Mouse (Mus musculus) cerebellum, adult 2 months (tissue): Measurements from ENCODE around the gene Rubcn. TPM values are rescaled to one million over a fixed set of nuclear protein-coding genes. Genes with fewer than 3 reads are reported as not detected.

Experiments used
- DNase-seq, 2 experiments: peaks; one replicate each; pipeline ENCODE4 v3.0.0; 2021
- H3K27ac ChIP-seq: fragments of 200-500 bp; 2 replicates; pipeline ENCODE4 v1.5.1; 2012; ENCODE audit warnings: low read length, control low read depth, inconsistent platforms; ENCODE audit not compliant: insufficient read depth
- H3K27me3 ChIP-seq: fragments of 200-500 bp; 2 replicates; pipeline ENCODE4 v1.6.1; 2012; ENCODE audit warnings: inconsistent platforms, mild to moderate bottlenecking, low read length, moderate library complexity; ENCODE audit not compliant: control insufficient read depth, insufficient read depth
- H3K4me1 ChIP-seq: fragments of 200-500 bp; 2 replicates; pipeline ENCODE4 v1.6.1; 2011; ENCODE audit warnings: low read length; ENCODE audit not compliant: control insufficient read depth, insufficient read depth
- H3K4me3 ChIP-seq: fragments of 200-500 bp; replicated peaks from 2 replicates; pipeline ENCODE3; 2011; ENCODE audit warnings: mild to moderate bottlenecking, low read depth, low read length, control low read depth; ENCODE audit not compliant: insufficient read depth
- CTCF ChIP-seq: fragments of 200-500 bp; IDR thresholded peaks from 2 replicates; pipeline ENCODE4 v1.5.1; 2011; ENCODE audit warnings: low read depth, mild to moderate bottlenecking, control low read depth, low read length, moderate library complexity, borderline replicate concordance; ENCODE audit not compliant: insufficient read depth
- POLR2A ChIP-seq: fragments of 200-500 bp; IDR thresholded peaks from 2 replicates; pipeline ENCODE4 v1.6.1; 2011; ENCODE audit warnings: low read length, control low read depth, borderline replicate concordance; ENCODE audit not compliant: insufficient read depth
- WGBS: fragments of 180-500 bp; shearing (Covaris S2); methylation state at CpG from one replicate; pipeline ENCODE4 v1.1.7; 2018; 5-methylcytosine and 5-hydroxymethylcytosine counted together
- polyA plus RNA-seq: library from polyadenylated mRNA; depleted of rRNA; stranded (reverse); fragments of >200 nt; gene quantifications from 2 replicates; pipeline ENCODE4 v1.2.3, GENCODE M21; 2012; rRNA removed

Rubcn gene
- polyA plus RNA-seq, 1 experiment: 71.9 TPM

- DNase-seq: peak in 1 of 2 experiments; percentile 18
- 47% methylated on average over 14 of the region's 14 CpGs for WGBS
- no peak for TF ChIP-seq CTCF
- no peak for TF ChIP-seq POLR2A
These were observed 80.7 kb downstream of the Rubcn start for GRCm38 (mm10) chr16:32796676-32797425.

GRCm38 (mm10) chr16:32795177-32795576, 82.4 kb downstream of the Rubcn start:
- Histone ChIP-seq H3K27ac (no peak overlapping the region), H3K4me3 (no peak overlapping the region), H3K27me3 (no peaks in the 10 kb centered on the region), H3K4me1 (no peaks in the 10 kb centered on the region)
- DNase-seq: no peak
- TF ChIP-seq CTCF: no peak
- no peak for TF ChIP-seq POLR2A
- 75% methylated on average over 1 of the region's 1 CpGs for WGBS

More at GRCm38 (mm10) chr16:32796676-32797425, 80.7 kb downstream of the Rubcn start:
- H3K27me3 ChIP-seq: no peaks in the 10 kb centered on the region
- H3K4me3 ChIP-seq: no peak overlapping the region
- H3K27ac ChIP-seq: no peak overlapping the region
- no peaks in the 10 kb centered on the region for H3K4me1 ChIP-seq

GRCm38 (mm10) chr16:32790056-32790455, 87.5 kb downstream of the Rubcn start:
- H3K27me3 ChIP-seq: no peaks in the 10 kb centered on the region
- TF ChIP-seq CTCF (no peak), POLR2A (no peak)
- WGBS: 91% methylated on average over 5 of the region's 5 CpGs

GRCm38 (mm10) chr16:32784840-32785239, 92.7 kb downstream of the Rubcn start:
- H3K27me3 ChIP-seq: no peaks in the 10 kb centered on the region
- H3K27ac ChIP-seq: no peak overlapping the region
- DNase-seq: no peak
- no peak for TF ChIP-seq CTCF
- TF ChIP-seq POLR2A: no peak
- H3K4me3 ChIP-seq: no peak overlapping the region
- WGBS: 59% methylated on average over 13 of the region's 13 CpGs
- H3K4me1 ChIP-seq: no peaks in the 10 kb centered on the region

More at GRCm38 (mm10) chr16:32790056-32790455, 87.5 kb downstream of the Rubcn start:
- H3K4me3 ChIP-seq: no peak overlapping the region
- no peak for DNase-seq
- no peak overlapping the region for H3K27ac ChIP-seq
- H3K4me1 ChIP-seq: no peaks in the 10 kb centered on the region

- WGBS: 20% methylated on average over 5 of the region's 5 CpGs
- no peak for TF ChIP-seq CTCF
- TF ChIP-seq POLR2A: no peak
These were observed 94.1 kb downstream of the Rubcn start for GRCm38 (mm10) chr16:32783324-32784062.

GRCm38 (mm10) chr16:32778956-32779355, 98.6 kb downstream of the Rubcn start:
- WGBS: 20% methylated on average over 8 of the region's 8 CpGs
- no peak overlapping the region for H3K27ac ChIP-seq
- no peak overlapping the region for H3K4me3 ChIP-seq
- no peak for TF ChIP-seq POLR2A
- TF ChIP-seq CTCF: no peak
- peak; percentile 31 to 39 for DNase-seq
- no peaks in the 10 kb centered on the region for H3K27me3 ChIP-seq
- no peaks in the 10 kb centered on the region for H3K4me1 ChIP-seq

More at GRCm38 (mm10) chr16:32783324-32784062, 94.1 kb downstream of the Rubcn start:
- H3K4me3 ChIP-seq: no peak overlapping the region
- H3K27ac ChIP-seq: no peak overlapping the region
- DNase-seq: no peak
- no peaks in the 10 kb centered on the region for H3K4me1 ChIP-seq
- no peaks in the 10 kb centered on the region for H3K27me3 ChIP-seq

- TF ChIP-seq CTCF (no peak), POLR2A (no peak)
- no peak for DNase-seq
- Histone ChIP-seq H3K4me3 (no peak overlapping the region), H3K27me3 (no peaks in the 10 kb centered on the region), H3K4me1 (no peaks in the 10 kb centered on the region), H3K27ac (no peak overlapping the region)
- 80% methylated on average over 10 of the region's 10 CpGs for WGBS
These were observed 100.9 kb downstream of the Rubcn start for GRCm38 (mm10) chr16:32776676-32777075.

Other genes with a start within 250 kb of the Rubcn start
- gene Tnk2, start 233.9 kb downstream of the Rubcn start, polyA plus RNA-seq: 238 and 239 TPM in 2 replicates
- 0.03 TPM in 1 of 2 replicates, not detected in the other for gene Muc4, start 141.9 kb downstream of the Rubcn start, polyA plus RNA-seq
- not detected in 2 replicates for gene Muc20, start 80.3 kb downstream of the Rubcn start, polyA plus RNA-seq
- gene Smbd1, start 67.3 kb downstream of the Rubcn start, polyA plus RNA-seq: not detected in 2 replicates
- 52.5 and 53.7 TPM in 2 replicates for gene Fyttd1, start 266 bp downstream of the Rubcn start, polyA plus RNA-seq
- gene Lrch3, start 36.3 kb upstream of the Rubcn start, polyA plus RNA-seq: 56.1 and 56.7 TPM in 2 replicates
- gene Iqcg, start 178.5 kb upstream of the Rubcn start, polyA plus RNA-seq: 1.7 and 2.2 TPM in 2 replicates
- gene Rpl35a, start 178.7 kb upstream of the Rubcn start, polyA plus RNA-seq: 590 and 665 TPM in 2 replicates
- gene Lmln, start 184.8 kb upstream of the Rubcn start, polyA plus RNA-seq: 12.2 and 14.1 TPM in 2 replicates